Mouse (Mus musculus) hindbrain, embryonic 10.5 days (tissue): ENCODE data around the gene Fbxo22. TPM values are rescaled to one million over a fixed set of nuclear protein-coding genes. Genes with fewer than 3 reads are reported as not detected.

Source experiments
- DNase-seq: peaks from one replicate; pipeline ENCODE4 v3.0.0-alpha.2; 2017; ENCODE audit warnings: low spot score
- H3K27ac ChIP-seq: fragments of 300-500 bp; sonication (generic); 2 replicates; pipeline ENCODE4 v1.5.1; 2016; ENCODE audit warnings: mild to moderate bottlenecking, moderate library complexity
- H3K27me3 ChIP-seq: fragments of 300-500 bp; sonication (generic); 2 replicates; pipeline ENCODE4 v1.6.1; 2016; ENCODE audit warnings: mild to moderate bottlenecking; ENCODE audit not compliant: poor library complexity, insufficient read depth, severe bottlenecking
- H3K36me3 ChIP-seq: fragments of 300-500 bp; sonication (generic); 2 replicates; pipeline ENCODE4 v1.6.1; 2016; ENCODE audit warnings: mild to moderate bottlenecking, moderate library complexity
- H3K4me1 ChIP-seq: fragments of 300-500 bp; sonication (generic); replicated peaks from 2 replicates; pipeline ENCODE4 v1.6.1; 2016; ENCODE audit warnings: mild to moderate bottlenecking
- H3K4me3 ChIP-seq: fragments of 300-500 bp; sonication (generic); 2 replicates; pipeline ENCODE4 v1.5.1; 2016; ENCODE audit warnings: mild to moderate bottlenecking, moderate library complexity
- H3K9me3 ChIP-seq: fragments of 300-500 bp; sonication (generic); 2 replicates; pipeline ENCODE4 v1.6.1; 2016; ENCODE audit warnings: mild to moderate bottlenecking, moderate library complexity
- WGBS: fragments of 180-500 bp; shearing (Covaris S2); methylation state at CpG from one replicate; pipeline ENCODE4 v1.1.7; 2016; 5-methylcytosine and 5-hydroxymethylcytosine counted together
- polyA plus RNA-seq: library from polyadenylated mRNA; unstranded; fragments of >200 nt; fragmentation: Nextera tagmentation; extraction: Ambion mirVana; gene quantifications from 2 replicates; pipeline ENCODE4 v1.2.1, GENCODE M21; 2016

The Fbxo22 gene
- polyA plus RNA-seq: 75.0 and 82.5 TPM in 2 replicates

DNA sequence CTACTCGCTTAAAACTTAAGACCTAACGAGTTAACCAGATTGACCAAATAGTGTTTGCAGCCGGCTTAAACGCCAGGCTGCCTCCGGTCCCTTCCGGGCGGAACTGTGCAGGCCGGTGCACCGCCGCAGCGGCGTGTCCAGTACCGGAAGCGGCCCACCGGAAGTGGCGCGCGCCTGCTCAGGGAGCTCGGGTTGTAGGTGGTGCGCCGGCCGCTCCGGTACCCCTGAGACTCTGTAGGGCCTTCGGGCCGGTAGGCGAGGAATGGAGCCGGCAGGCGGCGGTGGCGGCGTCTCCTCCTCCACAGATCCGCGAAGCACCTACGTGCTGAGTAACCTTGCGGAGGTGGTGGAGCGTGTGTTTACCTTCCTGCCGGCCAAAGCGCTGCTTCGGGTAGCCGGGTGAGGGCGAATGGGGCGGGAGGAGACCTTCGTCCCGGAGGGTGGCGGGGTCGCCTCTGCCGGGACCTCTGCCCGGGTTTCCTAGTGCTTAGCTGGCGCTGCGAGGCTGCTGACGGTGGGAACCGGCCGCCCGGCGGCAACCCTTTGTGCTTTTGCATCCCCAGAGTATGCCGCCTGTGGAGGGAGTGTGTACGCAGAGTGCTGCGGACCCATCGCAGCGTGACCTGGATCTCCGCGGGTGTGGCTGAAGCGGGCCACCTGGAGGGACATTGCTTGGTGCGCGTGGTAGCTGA lies at the start of gene Fbxo22:
TSS of gene Fbxo22 (plus strand) at position 136 of the 692 bp plus-strand sequence.
- H3K27ac ChIP-seq: peak within 1 kb of the TSS; percentile 97
- no peaks in the 10 kb centered on the region for H3K9me3 ChIP-seq
- no peaks in the 10 kb centered on the region for H3K27me3 ChIP-seq
- DNase-seq: peak; percentile 90
- H3K4me3 ChIP-seq: peak within 1 kb of the TSS; percentile 91
- WGBS: under 1% methylated on average over 65 of the region's 65 CpGs
- H3K36me3 ChIP-seq: peaks cover 43% of the 10 kb centered on the region
- H3K4me1 ChIP-seq: peaks cover 36% of the 10 kb centered on the region

DNA sequence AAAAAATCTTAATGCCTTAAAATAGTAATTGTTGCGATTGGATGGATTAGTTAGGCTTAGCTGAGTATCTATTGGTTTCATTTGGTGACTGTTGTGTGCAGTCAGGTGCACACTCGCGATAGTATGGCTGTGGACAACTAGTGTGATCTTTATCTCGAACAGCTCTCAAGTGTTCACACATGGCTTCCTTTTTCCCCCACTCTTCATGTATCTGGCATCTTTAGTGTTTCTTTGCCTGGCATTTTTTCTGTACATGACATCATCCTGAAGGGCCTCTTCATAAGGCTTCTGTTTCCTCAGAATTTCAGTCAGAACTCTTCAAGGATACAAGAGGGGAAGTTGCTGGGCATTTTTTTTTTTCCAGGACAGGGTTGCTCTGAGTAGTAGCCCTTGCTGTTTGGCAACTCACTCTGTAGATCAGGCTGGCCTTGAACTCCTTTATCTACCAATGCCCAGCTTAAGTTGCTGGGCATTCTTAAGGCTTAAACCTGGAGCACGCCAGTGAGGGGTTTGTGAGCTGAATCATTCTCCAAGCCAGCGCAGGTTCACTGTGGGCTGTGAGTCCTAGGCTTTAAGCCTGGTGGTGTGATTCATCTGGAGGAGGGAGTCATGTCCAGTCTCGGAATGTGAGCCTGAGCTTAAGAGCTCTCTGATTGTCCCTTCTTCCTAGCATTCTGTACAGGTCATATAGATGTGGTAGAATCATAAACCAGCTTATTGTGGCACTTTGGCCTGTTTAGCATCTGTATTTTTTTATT lies 37.9 kb upstream of the Fbxo22 start:
- H3K9me3 ChIP-seq: no peaks in the 10 kb centered on the region
- no peak for DNase-seq
- H3K36me3 ChIP-seq: peaks cover 56% of the 10 kb centered on the region
- no peak overlapping the region for H3K4me3 ChIP-seq
- no peaks in the 10 kb centered on the region for H3K4me1 ChIP-seq
- no peak overlapping the region for H3K27ac ChIP-seq
- WGBS: 92% methylated on average over 7 of the region's 7 CpGs
- H3K27me3 ChIP-seq: no peaks in the 10 kb centered on the region

DNA sequence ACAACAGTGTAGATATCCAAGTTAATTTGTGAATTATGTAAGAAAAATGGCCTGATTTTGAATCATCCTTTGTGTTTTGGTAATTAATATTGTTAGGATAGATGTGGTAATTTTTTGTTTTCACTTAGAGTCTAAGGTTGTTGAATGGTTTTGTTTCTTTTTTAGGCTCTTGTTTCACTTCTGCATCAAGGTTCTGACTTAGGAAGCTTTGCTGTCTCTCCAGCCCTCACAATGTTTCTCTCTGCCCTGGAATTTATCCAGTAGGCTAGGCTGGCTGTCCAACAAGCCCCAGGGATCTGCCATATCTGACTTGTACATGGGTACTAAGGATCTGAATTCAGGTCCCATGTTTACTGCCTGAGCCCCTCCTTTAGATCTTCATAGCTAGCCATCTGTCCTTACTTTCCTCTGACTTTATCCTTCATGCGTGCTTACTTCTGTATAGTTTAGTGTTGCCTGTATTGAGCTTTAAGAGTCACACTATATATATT lies 36.5 kb upstream of the Fbxo22 start:
- 98% methylated on average over 1 of the region's 1 CpGs for WGBS

DNA sequence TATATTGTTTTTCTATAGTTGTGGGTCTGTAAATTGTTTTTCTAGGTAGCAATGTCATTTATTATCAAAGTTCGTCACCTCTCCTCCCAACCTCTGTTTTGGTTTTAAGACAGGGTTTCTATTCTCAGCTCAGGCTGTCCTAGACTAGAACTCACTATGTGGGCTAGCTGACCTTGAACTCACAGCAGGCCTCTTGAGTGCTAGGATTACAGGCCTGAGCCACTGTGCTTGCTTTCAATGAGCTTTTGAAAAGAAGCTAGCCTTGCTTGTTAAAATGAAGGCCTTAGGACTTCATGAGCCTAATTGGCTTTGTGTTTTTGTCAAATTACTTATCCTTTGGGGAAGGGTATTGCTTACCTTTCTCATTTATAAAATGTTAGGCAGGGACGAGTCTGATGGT lies 34.5 kb upstream of the Fbxo22 start:
- 81% methylated on average over 2 of the region's 2 CpGs for WGBS
- no peaks in the 10 kb centered on the region for H3K27me3 ChIP-seq
- H3K9me3 ChIP-seq: no peaks in the 10 kb centered on the region
- no peak for DNase-seq
- H3K4me1 ChIP-seq: no peaks in the 10 kb centered on the region
- H3K27ac ChIP-seq: no peak overlapping the region
- H3K4me3 ChIP-seq: no peak overlapping the region
- peaks cover 37% of the 10 kb centered on the region for H3K36me3 ChIP-seq

More for the DNA sequence above, 36.5 kb upstream of the Fbxo22 start:
- Histone ChIP-seq H3K4me3 (no peak overlapping the region), H3K36me3 (peaks cover 45% of the 10 kb centered on the region), H3K27me3 (no peaks in the 10 kb centered on the region), H3K27ac (no peak overlapping the region), H3K9me3 (no peaks in the 10 kb centered on the region), H3K4me1 (no peaks in the 10 kb centered on the region)
- no peak for DNase-seq

DNA sequence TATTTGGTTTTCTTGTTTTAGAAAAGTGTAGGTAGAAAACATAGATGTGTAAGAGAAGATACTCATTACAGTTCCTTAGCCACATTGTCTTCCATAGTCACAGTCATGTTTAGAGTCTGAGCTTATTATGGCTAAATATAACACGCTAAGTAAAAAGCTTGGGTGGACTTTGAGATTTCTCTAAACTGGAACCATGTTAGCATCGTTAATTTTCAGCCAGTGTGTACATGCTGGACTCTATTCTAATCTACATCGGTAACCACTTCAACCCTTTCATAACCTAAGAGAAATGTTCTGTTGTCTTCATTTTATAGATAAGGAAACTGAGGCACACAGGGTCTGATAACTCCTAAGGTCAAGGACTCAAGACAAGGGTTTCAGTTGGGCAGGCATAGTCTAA lies 12.8 kb upstream of the Fbxo22 start:
- 95% methylated on average over 3 of the region's 3 CpGs for WGBS
- Histone ChIP-seq H3K27me3 (no peaks in the 10 kb centered on the region), H3K4me3 (no peak overlapping the region), H3K9me3 (no peaks in the 10 kb centered on the region), H3K4me1 (no peaks in the 10 kb centered on the region), H3K27ac (no peak overlapping the region), H3K36me3 (peaks cover 60% of the 10 kb centered on the region)
- no peak for DNase-seq

DNA sequence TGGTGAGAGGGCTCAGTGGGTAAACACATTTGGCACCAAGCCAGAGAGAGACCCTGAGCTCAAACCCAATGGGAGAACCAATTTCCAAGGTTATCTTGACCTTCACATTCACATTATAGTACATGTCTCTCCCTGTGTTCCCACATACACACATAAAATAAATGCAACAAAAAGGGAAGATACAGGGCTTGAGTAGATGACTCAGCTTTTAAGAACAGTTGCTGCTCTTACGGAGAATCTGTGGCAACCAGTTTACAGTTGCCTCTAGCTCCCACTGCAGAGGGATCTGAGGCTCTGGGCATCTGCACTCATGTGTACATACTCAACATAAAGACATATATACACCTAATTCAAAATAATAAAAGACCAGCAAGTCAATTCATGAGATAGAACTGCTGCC lies 10.5 kb upstream of the Fbxo22 start:
- Histone ChIP-seq H3K9me3 (no peaks in the 10 kb centered on the region), H3K36me3 (peaks cover 57% of the 10 kb centered on the region), H3K4me3 (no peak overlapping the region), H3K27me3 (no peaks in the 10 kb centered on the region), H3K27ac (no peak overlapping the region), H3K4me1 (no peaks in the 10 kb centered on the region)
- WGBS: 100% methylated on average over 1 of the region's 1 CpGs
- no peak for DNase-seq

DNA sequence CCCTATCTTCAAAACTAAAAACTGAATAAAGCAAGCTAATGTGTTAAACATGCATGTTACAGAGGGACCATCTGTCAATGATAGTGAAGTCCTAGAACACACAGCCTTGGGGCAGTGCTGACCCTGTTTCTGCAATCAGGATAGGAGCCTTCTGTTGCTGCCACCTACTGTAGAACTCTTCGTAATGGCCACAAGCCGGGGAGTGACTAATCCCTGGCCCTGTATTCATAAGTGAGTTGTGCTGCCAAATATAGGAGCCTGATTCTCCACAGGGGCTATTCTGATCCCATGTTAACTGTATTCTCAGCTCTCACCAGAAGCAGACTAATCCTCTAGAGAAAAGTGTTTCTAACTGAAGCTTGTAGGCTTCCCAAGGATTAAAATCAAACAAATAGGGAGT lies 9.4 kb upstream of the Fbxo22 start:
- Histone ChIP-seq H3K27me3 (no peaks in the 10 kb centered on the region), H3K4me1 (no peaks in the 10 kb centered on the region), H3K9me3 (no peaks in the 10 kb centered on the region), H3K4me3 (no peak overlapping the region), H3K27ac (no peak overlapping the region), H3K36me3 (peaks cover 56% of the 10 kb centered on the region)
- DNase-seq: no peak
- WGBS: 77% methylated on average over 2 of the region's 2 CpGs

DNA sequence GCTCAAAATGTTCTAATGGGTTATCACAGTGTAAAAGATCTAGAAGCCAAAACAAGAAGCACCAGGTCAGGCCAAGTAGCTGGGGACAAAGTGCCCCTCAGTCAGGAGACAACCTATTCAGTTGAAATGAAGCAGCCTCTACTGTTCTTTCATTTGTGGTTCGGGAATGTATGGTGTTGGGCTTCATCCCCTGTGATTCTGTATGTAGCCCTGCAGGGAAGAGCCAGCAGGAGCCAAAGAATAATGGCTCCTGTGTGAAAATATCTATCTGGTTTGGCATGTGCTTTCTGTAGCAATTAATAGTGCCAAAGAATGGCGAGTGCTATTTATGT lies 301 bp upstream of the Fbxo22 start:
- WGBS: 2% methylated on average over 2 of the region's 2 CpGs

DNA sequence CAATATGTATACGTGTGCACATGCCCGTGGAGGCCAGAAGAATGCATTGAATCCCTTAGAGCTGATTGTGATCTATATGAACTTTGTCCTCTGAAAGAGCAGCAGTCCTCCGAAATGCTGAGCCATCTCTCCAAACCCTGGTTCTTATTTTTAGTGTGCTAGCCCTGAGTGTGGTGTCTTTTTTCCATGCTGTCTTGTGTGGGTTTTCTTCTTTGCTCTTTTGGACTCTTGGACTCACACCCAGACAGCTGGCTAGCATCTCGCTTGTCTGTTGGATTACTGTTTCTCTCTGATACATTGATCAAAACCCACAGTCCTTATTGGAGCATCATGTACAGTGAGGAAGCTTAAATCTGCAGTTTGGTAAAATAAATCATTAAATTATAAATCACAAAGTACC lies 2.9 kb downstream of the Fbxo22 start:
- no peak overlapping the region for H3K4me3 ChIP-seq
- H3K27ac ChIP-seq: no peak overlapping the region
- H3K9me3 ChIP-seq: no peaks in the 10 kb centered on the region
- DNase-seq: no peak
- no peaks in the 10 kb centered on the region for H3K27me3 ChIP-seq
- peaks cover 36% of the 10 kb centered on the region for H3K4me1 ChIP-seq
- WGBS: 82% methylated on average over 4 of the region's 4 CpGs
- H3K36me3 ChIP-seq: peaks cover 50% of the 10 kb centered on the region

More for the DNA sequence above, 301 bp upstream of the Fbxo22 start:
- Histone ChIP-seq H3K27me3 (no peaks in the 10 kb centered on the region), H3K4me1 (peaks cover 36% of the 10 kb centered on the region), H3K36me3 (peaks cover 41% of the 10 kb centered on the region), H3K9me3 (no peaks in the 10 kb centered on the region), H3K4me3 (peak overlapping the region; percentile 91), H3K27ac (peak overlapping the region; percentile 97)
- DNase-seq: no peak

DNA sequence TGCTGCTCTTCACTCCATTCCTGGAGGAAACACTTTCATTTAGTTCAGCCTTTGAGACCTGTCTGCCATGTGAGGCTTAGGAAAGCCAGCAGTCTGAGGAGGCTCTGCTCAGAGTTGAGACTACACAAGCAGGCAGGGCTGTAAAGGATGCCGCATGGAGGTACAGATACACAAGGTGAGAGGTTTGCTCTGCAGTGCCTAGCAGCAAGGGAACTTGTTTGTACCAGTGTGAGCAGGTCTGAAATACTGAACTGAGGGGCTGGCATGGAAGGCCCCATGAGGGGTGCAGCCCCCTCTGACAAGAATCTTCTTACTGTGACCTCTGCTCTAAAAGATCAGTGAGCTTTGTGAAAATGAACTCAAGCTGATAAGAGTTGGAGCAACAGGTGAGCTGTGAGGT lies 4.7 kb downstream of the Fbxo22 start:
- H3K36me3 ChIP-seq: peaks cover 67% of the 10 kb centered on the region
- no peaks in the 10 kb centered on the region for H3K9me3 ChIP-seq
- WGBS: 94% methylated on average over 1 of the region's 1 CpGs

DNA sequence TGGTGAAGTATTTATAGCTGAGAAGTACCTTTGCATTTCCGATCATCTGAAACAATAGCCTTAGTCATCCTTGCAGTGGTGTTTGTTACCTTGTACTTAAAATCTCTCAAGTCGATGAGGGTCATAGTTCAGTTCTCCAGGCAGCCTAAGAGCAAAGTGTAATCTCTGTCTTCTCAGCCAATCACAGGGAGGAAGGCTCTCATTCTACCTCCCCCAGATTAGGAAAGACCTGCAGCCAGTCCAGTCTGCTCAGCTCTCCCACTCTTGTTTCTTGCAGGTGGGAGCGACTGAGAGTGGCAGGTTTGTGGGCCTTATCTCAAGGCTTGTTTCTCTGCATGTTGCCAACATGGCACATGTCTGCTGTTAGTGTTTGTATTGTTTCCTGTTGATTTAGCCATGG lies 6.3 kb downstream of the Fbxo22 start:
- Histone ChIP-seq H3K27ac (no peak overlapping the region), H3K4me1 (peaks cover 14% of the 10 kb centered on the region), H3K4me3 (no peak overlapping the region), H3K9me3 (no peaks in the 10 kb centered on the region), H3K36me3 (peaks cover 83% of the 10 kb centered on the region), H3K27me3 (no peaks in the 10 kb centered on the region)
- DNase-seq: no peak
- 94% methylated on average over 3 of the region's 3 CpGs for WGBS

More for the DNA sequence above, 4.7 kb downstream of the Fbxo22 start:
- no peak overlapping the region for H3K27ac ChIP-seq
- H3K4me1 ChIP-seq: peaks cover 31% of the 10 kb centered on the region
- H3K4me3 ChIP-seq: no peak overlapping the region
- DNase-seq: no peak
- H3K27me3 ChIP-seq: no peaks in the 10 kb centered on the region

DNA sequence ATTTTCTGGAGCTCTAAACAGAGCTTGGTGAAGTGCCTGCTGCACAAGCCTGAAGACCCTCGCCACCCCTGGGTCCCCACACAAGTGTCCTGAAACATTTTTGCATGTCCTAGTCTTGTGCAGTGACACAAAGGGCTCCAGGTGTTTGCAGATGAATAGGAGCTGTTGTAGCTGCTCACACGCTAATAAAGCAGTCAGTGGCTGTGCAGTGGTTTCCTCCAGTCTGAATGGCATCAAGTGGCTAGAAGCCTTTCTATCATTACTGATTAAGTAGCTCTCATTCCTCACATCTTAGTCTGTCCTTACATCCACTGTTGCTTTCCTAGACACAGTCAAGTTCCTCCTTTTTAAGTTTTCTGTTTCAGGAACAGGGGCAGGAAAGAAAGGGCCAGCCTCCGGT lies 6.9 kb downstream of the Fbxo22 start:
- H3K4me1 ChIP-seq: peaks cover 8% of the 10 kb centered on the region
- no peak for DNase-seq
- H3K27ac ChIP-seq: no peak overlapping the region
- no peaks in the 10 kb centered on the region for H3K27me3 ChIP-seq
- 78% methylated on average over 3 of the region's 3 CpGs for WGBS
- no peak overlapping the region for H3K4me3 ChIP-seq
- H3K36me3 ChIP-seq: peaks cover 89% of the 10 kb centered on the region
- no peaks in the 10 kb centered on the region for H3K9me3 ChIP-seq

DNA sequence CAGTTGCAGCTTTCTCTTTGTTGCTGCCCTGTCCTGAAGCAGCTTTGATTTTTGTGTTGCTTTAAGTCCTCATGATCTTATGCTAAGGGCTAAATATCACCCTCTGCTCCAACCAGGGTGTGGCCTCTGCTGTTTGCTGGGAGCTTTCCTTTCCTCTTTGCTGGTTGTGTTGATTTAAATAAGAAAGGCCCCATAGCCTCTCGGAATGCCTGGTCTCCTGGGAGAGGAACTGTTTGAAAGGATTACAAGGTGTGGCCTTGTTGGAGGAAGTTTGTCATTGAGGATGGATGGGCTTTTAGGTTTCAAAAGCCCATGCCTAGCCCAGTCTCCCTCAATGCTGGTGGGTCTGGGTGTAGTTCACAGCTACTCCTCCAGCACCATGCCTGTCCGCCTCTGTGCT lies 7.4 kb downstream of the Fbxo22 start:
- Histone ChIP-seq H3K4me3 (no peak overlapping the region), H3K9me3 (no peaks in the 10 kb centered on the region), H3K4me1 (peaks cover 6% of the 10 kb centered on the region; the same call in 1 of the 2 replicates), H3K27me3 (no peaks in the 10 kb centered on the region), H3K27ac (no peak overlapping the region), H3K36me3 (peaks cover 92% of the 10 kb centered on the region)
- 66% methylated on average over 2 of the region's 2 CpGs for WGBS
- DNase-seq: no peak
